Mouse (Mus musculus): ENCODE measurements around the gene Col11a2.
"Not testable (repeated sequence)": the region's sequence is repeated elsewhere in the genome, so short reads cannot be mapped to it uniquely, and the experiment has no call there.

Gene Col11a2

DNA sequence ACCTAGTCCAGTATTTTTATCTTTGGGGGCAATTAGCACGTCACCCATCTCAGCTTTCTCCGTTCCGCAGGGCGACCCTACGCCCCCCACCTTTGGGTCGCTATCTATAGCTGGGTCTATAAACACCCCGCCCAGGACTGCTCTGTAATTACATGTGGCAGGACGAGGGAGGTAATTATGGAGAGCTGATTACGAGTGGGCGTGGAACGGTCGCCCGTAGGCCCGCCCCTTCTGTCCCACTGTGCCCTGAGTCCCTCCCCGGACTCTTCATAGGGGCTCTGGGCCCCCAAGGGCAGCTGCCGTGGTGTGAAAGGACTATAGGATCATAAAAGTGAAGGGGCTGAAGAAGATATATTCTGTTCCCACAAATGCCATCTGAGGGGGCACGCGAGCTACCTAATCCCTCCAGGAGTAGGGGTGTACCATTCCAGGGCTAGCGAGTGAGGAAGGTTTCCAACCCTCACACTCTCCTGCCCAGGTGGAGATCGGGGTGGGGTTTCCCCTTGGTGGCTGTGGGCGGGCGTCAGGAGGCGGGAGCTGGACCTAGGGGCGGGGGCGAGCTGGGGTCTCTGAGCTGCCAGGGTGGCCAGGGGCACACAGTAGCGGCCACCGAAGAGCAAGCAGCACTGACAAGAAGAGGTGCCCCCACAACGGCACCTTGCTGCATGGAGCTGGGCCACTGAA is at the start of gene Col11a2:
Col11a2 (plus strand) TSS at position 560 of the 684 bp plus-strand sequence.
- no peak for DNase-seq (ENCODE audit: low spot score in 2 of 2)

DNA sequence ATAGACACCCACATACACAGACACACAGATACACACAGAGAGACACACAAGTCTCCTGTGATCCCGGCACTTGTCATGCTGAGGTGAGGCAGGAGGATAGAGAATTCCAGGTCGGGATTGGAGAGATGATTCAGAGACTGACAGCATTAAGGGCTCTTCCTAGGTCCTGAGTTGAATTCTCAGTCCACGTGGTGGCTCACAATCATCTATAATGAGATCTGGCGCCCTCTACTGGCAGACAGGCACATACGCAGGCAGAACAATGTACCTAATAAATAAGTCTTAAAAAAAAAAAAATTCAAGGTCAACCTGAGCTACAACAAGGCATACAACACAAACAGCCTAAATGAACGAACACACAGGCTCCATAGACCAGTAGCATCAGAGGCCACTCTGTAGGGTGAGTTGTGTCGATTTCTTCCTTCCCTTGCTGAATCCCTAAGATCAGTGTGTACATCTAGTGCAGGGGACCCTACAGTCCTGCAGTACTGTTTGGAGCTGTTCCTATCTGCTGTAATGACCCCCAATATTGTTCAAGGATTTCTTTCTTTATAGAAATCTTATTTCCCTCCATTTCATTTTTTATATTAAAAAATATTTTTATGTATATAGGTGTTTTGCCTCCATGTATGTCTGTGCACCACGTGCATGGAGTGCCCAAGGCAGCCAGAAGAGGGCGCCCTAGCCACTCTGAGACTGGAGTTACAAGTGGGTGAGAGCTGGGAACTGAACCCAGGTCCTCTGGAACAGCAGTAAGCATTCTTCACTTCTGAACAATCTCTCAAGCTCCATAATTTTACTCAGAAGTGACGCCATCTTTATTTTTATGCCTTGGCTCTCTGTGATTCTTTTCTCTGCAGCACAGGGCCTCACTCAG is 47.2 kb upstream of the Col11a2 start:
- peak; percentile 14 to 34 for DNase-seq (ENCODE audit: low spot score in 2 of 2)

DNA sequence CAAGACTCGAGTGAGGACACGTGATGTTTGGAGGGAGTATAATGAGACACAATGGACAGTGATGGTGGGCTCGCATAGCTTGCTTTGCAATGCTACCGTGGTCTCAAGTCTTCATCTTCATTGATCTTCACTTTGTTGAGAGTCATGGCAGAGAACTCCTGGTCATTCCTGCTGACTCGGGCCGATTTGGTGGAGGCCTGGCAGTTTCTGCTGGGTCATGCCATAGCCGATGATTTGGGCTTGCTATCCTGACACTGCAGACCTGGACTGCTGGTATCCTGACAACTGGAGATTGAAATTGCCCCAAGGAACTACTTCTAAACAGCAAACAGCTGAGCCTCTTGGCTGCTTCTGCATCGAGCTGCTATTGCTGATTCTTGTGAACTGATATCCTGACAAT is 44.3 kb upstream of the Col11a2 start:
- DNase-seq (ENCODE audit: low spot score in 2 of 2) = no peak

DNA sequence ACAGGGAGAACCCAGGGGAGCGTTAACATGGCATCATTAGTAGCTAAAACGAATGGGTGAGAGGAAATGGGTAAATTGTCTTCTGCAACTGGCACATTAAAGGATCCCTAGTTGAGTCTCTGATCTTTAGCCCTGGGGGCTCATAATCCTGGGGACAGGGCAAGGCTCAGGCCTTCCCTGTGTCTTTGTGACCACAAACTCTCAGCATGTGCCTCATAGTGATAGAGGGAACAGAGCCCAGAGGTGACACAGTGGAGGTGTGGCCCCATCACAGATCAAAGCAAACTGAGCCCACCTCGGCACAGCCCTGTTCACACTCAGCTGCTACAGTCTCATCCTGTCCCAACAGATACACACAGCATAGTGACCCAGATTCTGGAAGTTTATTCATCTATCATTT is 43.6 kb upstream of the Col11a2 start:
- DNase-seq (ENCODE audit: low spot score in 2 of 2) = no peak

DNA sequence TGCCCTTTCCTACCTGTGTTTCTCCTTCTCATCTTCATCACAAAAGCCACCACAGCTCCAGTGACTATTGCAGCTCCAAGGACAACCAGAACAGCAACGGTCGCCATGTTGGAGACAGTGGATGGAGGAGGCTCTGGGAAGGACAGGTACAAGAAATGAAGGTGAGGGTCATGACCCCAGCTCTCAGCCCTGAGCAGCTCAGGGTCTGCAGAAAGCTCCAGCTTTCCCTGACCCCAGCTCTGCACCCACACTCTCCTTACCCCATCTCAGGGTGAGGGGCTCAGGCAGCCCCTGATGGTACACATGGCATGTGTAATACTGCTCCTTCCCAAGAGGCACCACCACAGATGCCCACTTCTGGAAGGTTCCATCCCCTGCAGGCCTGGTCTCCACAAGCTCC is 42.2 kb upstream of the Col11a2 start:
- DNase-seq (ENCODE audit: low spot score in 2 of 2) = not testable (repeated sequence)

DNA sequence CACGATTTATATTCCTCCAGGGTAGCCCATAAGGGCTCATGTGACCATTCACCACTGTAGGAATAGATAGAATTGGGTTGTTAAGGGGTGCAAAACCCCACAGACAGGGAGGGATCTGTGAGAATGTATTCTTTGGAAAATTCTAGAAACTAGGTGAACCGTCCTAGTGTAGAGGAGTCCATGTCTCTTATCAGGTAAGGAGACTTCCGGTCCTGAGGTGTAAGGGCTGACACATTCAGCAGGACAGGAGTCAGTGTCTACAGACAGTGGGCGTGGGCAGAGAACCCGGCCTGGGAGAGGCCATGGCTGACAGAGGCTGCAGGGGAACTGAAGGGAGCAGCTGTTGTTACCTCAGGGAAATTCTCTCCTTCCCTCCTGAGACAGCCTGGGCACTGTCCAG is 40.5 kb upstream of the Col11a2 start:
- DNase-seq (ENCODE audit: low spot score in 2 of 2) = not testable (repeated sequence)

DNA sequence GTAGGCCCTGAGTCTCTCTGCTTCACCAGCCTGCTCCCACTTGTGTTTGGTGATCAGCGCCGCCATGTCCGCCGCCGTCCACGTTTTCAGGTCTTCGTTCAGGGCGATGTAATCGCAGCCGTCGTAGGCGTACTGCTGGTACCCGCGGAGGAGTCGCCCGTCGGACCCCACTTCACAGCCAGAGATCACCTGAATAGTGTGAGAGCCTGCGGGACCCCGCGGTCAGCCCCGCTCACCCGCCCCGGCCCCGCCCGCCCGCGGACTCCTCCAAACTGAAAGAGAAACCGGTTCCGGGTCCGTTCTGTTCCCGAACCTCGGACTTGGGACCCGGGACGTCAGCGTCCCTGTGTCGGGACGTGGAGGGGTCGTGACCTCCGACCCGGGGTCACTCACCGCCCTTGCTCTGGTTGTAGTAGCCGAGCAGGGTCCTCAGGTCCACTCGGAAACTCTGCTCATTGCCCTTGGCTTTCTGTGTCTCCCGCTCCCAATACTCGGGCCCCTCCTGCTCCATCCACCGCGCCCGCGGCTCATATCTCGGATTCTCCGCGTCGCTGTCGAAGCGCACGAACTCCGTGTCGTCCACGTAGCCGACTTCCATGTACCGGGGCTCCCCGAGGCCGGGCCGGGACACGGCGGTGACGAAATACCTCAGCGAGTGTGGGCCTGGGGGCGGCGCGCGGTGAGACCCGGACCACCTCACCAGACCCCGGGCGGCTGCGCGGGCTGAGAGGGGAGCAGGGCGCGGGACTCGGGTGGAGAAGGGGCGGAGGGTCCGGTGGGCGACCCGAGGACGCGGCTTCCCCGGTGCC is 39.7 kb upstream of the Col11a2 start:
- no peak for DNase-seq (ENCODE audit: low spot score in 2 of 2)

DNA sequence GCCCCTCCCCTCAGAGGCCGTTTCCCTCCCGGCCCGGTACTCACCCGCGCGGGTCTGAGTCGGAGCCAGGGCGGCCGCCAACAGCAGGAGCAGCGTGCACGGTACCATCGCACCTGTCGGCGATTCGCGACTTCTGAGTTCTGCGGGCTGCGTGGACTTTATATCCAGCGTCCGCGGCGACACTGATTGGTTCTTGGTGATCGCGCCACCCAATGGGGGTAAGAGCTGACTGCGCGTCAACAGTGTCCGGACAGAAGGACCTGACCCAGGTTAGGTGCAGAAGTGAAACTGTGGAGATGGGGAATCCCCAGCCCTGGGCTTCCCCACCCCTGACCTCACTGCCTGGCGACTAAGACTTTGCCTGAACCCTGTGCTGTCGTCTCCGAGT is 39.1 kb upstream of the Col11a2 start, which contains the start of gene H2-K1:
H2-K1 (minus strand) TSS at position 198 of the 388 bp plus-strand sequence.
- DNase-seq (ENCODE audit: low spot score in 2 of 2) = peak; percentile 57 to 76

DNA sequence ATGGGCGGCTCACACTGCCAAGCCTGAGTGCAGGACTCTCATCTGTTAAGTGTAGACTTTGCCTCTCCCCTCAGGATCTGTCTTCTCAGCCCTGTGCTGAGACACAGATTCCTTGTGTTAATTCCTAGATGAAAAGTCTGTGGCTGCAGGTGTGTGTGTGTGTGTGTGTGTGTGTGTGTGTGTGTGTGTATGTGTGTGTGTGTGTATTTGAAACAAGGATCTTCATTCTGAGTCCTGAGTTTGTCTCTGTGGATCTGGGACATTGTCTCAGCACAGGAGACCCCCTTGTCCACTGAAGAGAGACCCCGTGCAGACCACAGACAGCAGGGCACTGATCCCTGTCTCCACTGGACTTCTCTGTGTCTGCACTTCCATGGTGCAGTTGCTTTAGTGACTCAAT is 38.4 kb upstream of the Col11a2 start:
- DNase-seq (ENCODE audit: low spot score in 2 of 2) = not testable (repeated sequence)

DNA sequence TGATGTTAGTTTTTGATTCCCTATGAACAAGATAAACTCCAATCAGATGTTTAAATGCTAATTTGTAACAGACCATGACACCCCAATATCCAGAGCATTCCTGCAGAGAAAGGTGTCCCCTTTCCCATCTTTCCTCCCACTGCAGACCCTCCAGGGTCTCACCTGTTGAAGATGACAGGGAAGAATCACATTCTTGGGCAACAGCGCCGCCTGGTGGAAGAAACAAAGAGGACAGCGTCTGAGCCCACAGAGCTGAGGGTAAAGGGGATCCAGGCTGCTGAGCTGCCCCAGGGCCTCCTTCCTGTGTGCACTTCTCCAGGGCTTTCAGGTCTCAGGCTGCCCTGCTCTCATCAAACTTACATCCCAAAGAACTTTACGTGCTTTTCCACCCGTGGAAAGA is 35.8 kb upstream of the Col11a2 start:
- peak; percentile 18 to 20 for DNase-seq (ENCODE audit: low spot score in 2 of 2)

DNA sequence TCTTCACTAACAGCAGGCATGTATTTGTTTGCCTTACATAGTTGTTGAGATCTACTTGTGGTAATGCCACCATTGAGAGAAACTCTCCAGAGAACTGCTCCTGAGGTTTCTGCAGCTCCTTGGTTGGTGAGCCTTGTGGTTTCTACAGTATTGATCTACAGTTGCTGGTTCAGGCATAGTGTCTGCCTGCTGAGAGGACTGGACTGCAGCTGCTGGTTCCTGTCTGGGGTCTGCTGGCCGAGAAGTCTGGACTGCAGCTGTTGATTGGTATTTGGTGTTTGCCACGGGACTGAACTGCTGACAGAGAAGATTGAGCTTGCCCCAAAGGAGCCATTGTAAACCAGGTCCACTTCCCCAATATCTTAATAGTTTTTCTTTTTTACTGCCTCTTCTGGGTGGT is 32.7 kb upstream of the Col11a2 start:
- no peak for DNase-seq (ENCODE audit: low spot score in 2 of 2)

DNA sequence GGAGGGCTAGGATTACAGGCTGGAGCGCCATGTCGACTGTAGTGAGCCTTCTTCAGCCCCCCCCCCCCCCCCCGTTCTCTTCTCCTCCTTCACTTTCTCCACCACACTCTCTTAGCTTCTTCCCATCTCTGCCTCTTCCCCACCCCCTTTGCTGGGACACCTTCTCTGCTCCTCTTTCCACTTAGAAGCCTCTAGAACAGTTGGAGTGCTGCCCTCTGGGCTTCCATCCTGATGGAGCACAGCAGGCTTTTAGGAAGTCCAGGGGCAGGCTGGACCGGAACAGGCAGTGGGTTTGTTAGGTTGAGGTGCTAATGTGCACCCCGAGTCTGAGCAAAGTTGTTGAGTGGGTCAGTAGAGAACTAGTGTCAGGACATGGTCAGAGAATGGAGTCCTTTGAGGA is 29.1 kb upstream of the Col11a2 start:
- no peak for DNase-seq (ENCODE audit: low spot score in 2 of 2)

DNA sequence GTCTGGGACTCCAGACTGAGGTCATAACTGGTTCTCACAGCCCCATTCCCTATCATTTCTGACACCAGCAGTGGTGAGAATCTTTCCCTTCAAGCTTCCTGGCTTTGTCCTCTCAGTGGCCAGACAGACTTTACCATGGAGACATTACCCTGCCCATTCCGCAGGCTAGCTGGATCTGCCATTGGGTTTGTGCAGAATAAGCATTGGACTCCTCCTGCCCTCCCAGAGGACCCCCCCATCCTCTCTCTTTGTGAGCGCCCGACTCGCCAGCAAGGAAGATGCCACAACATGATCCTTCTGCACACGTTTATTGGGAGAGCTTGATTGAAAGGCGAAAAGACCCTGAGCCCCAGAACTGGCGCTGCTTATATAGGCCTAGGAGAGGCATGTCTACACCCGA is 25.8 kb upstream of the Col11a2 start:
- DNase-seq (ENCODE audit: low spot score in 2 of 2) = no peak

DNA sequence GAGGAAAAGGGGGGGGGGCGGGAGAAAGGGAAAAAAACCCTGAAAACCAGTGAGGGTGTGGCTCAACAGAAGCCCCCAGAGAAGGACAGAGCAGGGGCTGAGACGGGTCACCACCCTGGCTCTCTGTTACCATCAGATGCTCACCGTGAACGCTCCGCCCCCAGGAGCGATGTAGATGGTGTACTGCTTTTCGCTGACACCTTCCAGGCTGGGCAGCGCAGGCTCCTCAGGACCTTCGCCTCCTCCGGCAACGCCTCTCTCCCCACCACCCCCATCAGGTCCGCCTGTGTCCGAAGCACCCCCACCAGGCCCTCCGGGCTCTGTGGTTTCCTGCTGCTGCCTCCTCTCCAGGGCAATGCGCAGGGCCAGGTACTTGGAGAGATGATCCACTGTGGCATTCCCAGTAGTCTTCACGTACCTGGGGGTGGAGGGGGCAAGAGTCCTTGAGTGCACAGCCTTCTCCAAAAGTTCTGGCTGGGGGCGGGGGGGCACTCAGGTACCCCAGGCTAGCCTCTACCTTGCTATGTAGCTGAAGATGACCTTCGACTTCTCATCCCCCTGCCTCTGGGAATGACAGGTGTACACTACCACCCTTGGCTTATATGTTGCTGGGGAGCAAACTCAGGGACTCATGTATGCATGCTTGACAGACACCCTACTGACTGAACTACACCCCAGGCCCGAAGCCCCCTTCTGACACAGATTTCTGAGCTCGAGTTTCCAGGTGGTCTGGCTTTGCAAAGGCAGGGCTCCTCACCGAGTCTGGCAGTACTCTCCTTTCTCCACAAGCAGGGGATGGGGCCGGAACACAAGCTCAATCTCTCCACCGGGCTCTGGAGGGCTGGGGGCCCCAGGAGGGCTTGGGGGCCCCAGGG is 17.5 kb upstream of the Col11a2 start:
- DNase-seq (ENCODE audit: low spot score in 2 of 2) = no peak

DNA sequence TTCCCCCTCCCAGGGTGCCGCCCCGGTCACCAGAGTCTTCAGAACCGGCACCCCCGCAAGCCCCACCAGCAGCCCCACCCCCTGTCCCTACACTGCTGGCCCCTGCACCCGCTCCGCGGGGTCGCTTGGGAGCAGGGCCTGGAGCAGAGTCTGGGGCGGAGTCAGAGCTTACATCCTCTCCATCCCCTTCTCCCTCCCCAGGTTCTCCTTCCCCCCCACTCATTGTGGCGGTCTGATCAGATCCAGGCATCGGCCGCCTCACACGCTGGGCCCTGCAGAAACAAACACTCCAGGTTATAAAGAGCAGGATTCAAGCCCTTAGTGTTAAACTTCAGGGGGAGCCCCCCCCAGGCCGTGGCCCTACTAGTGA is 16.8 kb upstream of the Col11a2 start:
- DNase-seq (ENCODE audit: low spot score in 2 of 2) = no peak

DNA sequence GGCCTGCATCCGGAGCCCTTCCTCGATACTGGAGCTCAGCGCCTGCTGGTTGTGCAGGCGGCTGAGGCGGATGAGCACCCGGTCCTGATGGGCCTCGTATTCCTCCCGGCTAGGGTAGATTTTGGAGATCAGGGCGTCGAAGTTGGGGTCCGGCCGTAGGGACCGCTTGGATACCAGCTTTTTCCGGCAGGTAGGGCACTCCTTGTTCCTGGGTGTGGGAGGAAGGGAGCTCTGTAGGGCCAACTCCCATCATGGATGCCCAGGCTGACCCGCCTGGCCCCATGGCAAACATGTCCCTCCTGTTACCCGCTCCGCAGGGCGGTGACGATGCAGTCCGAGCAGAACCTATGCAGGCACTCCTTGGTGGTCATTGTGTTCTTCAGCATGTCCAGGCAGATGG is 16.2 kb upstream of the Col11a2 start:
- no peak for DNase-seq (ENCODE audit: low spot score in 2 of 2)

DNA sequence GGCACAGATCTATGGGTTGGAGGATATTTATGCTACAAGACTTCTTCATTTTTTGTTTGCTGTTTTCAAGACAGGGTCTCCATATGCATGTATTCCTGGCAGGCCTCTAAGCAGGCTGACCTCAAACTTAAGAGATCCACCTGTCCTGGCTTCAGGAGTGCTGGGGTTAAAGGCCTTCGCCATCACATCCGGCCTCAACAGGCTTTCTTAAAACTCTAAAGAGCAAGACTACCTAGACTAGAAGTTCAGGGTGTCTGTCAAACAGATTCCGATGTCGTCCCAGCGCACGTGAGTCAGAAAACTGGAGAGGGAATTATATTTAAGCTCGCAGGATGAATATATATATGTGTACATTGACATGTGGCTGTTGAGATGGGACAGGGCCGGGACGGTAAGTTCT is 15.6 kb upstream of the Col11a2 start:
- DNase-seq (ENCODE audit: low spot score in 2 of 2) = no peak

DNA sequence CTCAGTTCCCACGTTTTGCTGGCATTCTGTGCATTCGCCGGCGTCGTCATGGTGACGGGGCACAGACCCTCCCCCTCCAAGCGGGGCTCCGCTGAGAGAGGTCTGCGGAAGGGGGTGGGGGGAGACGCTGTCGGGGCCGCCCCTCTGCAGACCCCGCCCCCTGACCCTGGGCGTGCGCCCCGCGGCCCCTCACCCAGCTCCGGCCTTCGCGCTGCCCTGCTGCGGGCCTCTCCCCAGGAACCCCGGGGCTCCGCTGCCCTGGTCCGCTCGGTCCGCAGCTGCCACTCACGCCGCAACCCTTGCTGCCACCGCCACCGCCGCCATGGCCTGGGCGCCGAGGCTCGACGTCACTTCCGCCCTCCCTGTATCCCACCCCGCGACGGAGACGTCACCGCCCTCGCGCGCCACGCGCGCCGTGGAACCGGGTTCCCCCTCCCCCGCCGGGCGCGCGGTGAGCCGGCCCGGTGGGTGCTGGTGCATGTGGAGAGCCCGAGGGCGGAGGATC is 14.9 kb upstream of the Col11a2 start, which contains the start of gene Ring1:
Ring1 (minus strand) TSS at position 364 of the 505 bp plus-strand sequence.
- DNase-seq (ENCODE audit: low spot score in 2 of 2) = peak; percentile 86 to 90

DNA sequence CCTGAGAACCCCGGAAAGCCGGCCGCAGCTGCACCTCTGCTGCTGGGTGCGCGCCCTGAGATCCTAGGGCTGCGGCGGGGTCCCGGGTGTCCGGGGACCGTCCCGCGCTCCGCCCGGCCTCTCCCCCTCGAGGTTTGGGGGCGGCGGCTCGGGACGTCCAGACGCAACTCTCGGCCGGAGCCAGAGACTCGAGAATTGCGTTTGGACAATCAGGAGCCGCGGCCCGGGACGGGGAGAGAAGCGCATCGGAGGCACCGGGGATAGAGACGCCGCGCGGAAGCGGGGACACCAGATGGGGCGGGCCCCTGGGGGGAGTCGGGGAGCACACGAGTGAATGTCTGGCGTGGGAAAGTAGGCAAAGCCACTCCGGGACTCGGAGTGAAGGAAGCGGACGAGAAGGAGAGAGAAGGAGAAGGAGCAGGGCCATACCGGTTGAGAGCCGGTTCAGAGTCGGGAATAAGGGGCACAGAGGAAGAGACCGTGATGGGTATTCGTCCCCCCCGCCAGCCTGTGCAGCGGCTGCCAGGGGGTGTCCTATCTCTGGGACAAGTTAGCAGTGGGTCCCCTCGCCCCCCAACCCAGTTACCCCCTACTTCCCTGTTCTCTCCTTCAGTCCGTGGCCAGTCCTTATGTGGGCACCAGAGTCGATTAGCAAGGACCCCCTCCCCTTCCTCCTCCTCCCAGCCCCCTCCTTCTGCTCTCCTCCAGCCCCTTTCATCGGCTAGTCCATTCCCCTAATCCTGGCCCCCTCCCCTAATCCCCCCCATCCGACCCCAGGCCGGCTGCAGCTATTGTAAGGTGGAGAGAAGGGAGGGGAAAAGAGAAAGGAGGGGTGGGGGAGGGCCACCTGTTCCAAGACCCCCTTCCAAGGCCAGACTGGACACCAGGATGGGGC is 14.1 kb upstream of the Col11a2 start:
- no peak for DNase-seq (ENCODE audit: low spot score in 2 of 2)

DNA sequence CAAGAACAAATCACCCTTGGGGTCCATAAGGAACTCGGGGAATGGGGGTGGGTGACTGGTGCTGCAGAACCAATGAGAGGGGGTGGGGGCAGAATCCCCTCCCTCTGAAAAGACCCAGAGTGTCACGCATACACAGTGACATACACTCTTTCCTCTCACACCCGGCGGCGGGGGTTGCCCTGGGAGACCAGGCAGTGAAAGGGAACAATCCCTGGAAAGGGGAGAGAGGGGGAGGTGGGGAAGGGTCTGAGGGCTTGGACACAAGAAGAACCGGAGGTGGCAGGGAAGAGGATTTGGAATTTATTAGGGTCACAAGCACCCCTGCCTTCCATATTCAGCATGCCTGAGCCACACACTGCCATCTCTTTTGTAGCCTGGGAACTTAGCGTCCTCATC is 13.5 kb upstream of the Col11a2 start:
- DNase-seq (ENCODE audit: low spot score in 2 of 2) = no peak

Measured in right cerebral cortex, adult 2 months (tissue).